Mouse (Mus musculus) frontal cortex, postnatal 36 days (tissue): ENCODE measurements around the gene Ifi203.
"Not testable (repeated sequence)": the region's sequence is repeated elsewhere in the genome, so short reads cannot be mapped to it uniquely, and the experiment has no call there.

ENCODE experiments used
- DNase-seq, 2 experiments: peaks; one replicate each; pipeline ENCODE4 v3.0.0; 2022; ENCODE audit warnings: low spot score in 2 of 2

Ifi203 gene

GRCm38 (mm10) chr1:173941924-173942779, at the start of gene Ifi203, which contains the start of gene Mndal:
Gene Ifi203, minus strand, starts transcription at chr1:173942672.
Gene Mndal, minus strand, starts transcription at chr1:173942491.
- DNase-seq: not testable (repeated sequence)

GRCm38 (mm10) chr1:173982694-173983305, 40.3 kb upstream of the Ifi203 start, which contains the start of gene Ifi202b:
Gene Ifi202b, minus strand, starts transcription at chr1:173982744.
- not testable (repeated sequence) for DNase-seq

GRCm38 (mm10) chr1:173981038-173981437, 38.6 kb upstream of the Ifi203 start:
- not testable (repeated sequence) for DNase-seq

- no peak for DNase-seq
Measured at GRCm38 (mm10) chr1:173977622-173978021, 35.1 kb upstream of the Ifi203 start.

- peak; percentile 14 to 49 for DNase-seq
Measured at GRCm38 (mm10) chr1:173973111-173973510, 30.6 kb upstream of the Ifi203 start.

GRCm38 (mm10) chr1:173961491-173961890, 19.0 kb upstream of the Ifi203 start:
- not testable (repeated sequence) for DNase-seq

- not testable (repeated sequence) for DNase-seq
Measured at GRCm38 (mm10) chr1:173959998-173960397, 17.5 kb upstream of the Ifi203 start.

GRCm38 (mm10) chr1:173955839-173956527, 13.5 kb upstream of the Ifi203 start:
- DNase-seq: not testable (repeated sequence)

GRCm38 (mm10) chr1:173955071-173955796, 12.8 kb upstream of the Ifi203 start:
- DNase-seq: no peak

GRCm38 (mm10) chr1:173953563-173953962, 11.1 kb upstream of the Ifi203 start:
- no peak for DNase-seq

- DNase-seq: not testable (repeated sequence)
Measured at GRCm38 (mm10) chr1:173949044-173949443, 6.6 kb upstream of the Ifi203 start.

- not testable (repeated sequence) for DNase-seq
Measured at GRCm38 (mm10) chr1:173942780-173943066, 251 bp upstream of the Ifi203 start.

GRCm38 (mm10) chr1:173941522-173941921, 950 bp downstream of the Ifi203 start:
- not testable (repeated sequence) for DNase-seq

- DNase-seq: not testable (repeated sequence)
Measured at GRCm38 (mm10) chr1:173919279-173919678, 23.2 kb downstream of the Ifi203 start.

- DNase-seq: no peak
Measured at GRCm38 (mm10) chr1:173914559-173914958, 27.9 kb downstream of the Ifi203 start.

GRCm38 (mm10) chr1:173913256-173913791, 29.1 kb downstream of the Ifi203 start:
- not testable (repeated sequence) for DNase-seq

GRCm38 (mm10) chr1:173912548-173913255, 29.8 kb downstream of the Ifi203 start, which contains the start of gene Ifi211:
Gene Ifi211, minus strand, starts transcription at chr1:173913046.
- not testable (repeated sequence) for DNase-seq

GRCm38 (mm10) chr1:173911808-173912464, 30.5 kb downstream of the Ifi203 start:
- no peak for DNase-seq

- not testable (repeated sequence) for DNase-seq
Measured at GRCm38 (mm10) chr1:173908390-173908789, 34.1 kb downstream of the Ifi203 start.

- not testable (repeated sequence) for DNase-seq
Measured at GRCm38 (mm10) chr1:173905885-173906284, 36.6 kb downstream of the Ifi203 start.
